Mouse (Mus musculus): ENCODE measurements around the gene Mat2a.
A peak's percentile ranks its signal among the peaks of the same experiment; 100 is the strongest.

Gene Mat2a

GRCm38 (mm10) chr6:72415964-72416772 lies 23.2 kb downstream of the Mat2a start:
- DNase-seq (ENCODE audit: low read depth, low spot score), result no peak

GRCm38 (mm10) chr6:72415181-72415580 lies 24.2 kb downstream of the Mat2a start:
- no peak for DNase-seq (ENCODE audit: low read depth, low spot score)

GRCm38 (mm10) chr6:72414076-72414756 lies 25.1 kb downstream of the Mat2a start, which contains the start of gene Ggcx:
TSS of gene Ggcx (plus strand) at chr6:72414308.
- DNase-seq (ENCODE audit: low read depth, low spot score), result peak; percentile 92

- no peak for DNase-seq (ENCODE audit: low read depth, low spot score)
Measured at GRCm38 (mm10) chr6:72410518-72410917, 28.8 kb downstream of the Mat2a start.

GRCm38 (mm10) chr6:72410003-72410402 lies 29.4 kb downstream of the Mat2a start:
- no peak for DNase-seq (ENCODE audit: low read depth, low spot score)

- DNase-seq (ENCODE audit: low read depth, low spot score), result peak; percentile 69
Measured at GRCm38 (mm10) chr6:72409567-72409966, 29.8 kb downstream of the Mat2a start.

- peak; percentile 80 for DNase-seq (ENCODE audit: low read depth, low spot score)
Measured at GRCm38 (mm10) chr6:72407119-72407518, 32.2 kb downstream of the Mat2a start.

- no peak for DNase-seq (ENCODE audit: low read depth, low spot score)
Measured at GRCm38 (mm10) chr6:72405356-72405755, 34.0 kb downstream of the Mat2a start.

- no peak for DNase-seq (ENCODE audit: low read depth, low spot score)
Measured at GRCm38 (mm10) chr6:72401875-72402274, 37.5 kb downstream of the Mat2a start.

GRCm38 (mm10) chr6:72399967-72400366 lies 39.4 kb downstream of the Mat2a start:
- no peak for DNase-seq (ENCODE audit: low read depth, low spot score)

- DNase-seq (ENCODE audit: low read depth, low spot score), result no peak
Measured at GRCm38 (mm10) chr6:72396837-72397251, 42.5 kb downstream of the Mat2a start.

GRCm38 (mm10) chr6:72392341-72392740 lies 47.0 kb downstream of the Mat2a start:
- no peak for DNase-seq (ENCODE audit: low read depth, low spot score)

GRCm38 (mm10) chr6:72390795-72391521 lies 48.4 kb downstream of the Mat2a start:
- no peak for DNase-seq (ENCODE audit: low read depth, low spot score)

- no peak for DNase-seq (ENCODE audit: low read depth, low spot score)
Measured at GRCm38 (mm10) chr6:72389941-72390771, 49.2 kb downstream of the Mat2a start, which contains the start of gene Vamp8. TSS of gene Vamp8 (minus strand) at chr6:72390703.

GRCm38 (mm10) chr6:72389471-72389940 lies 49.9 kb downstream of the Mat2a start:
- no peak for DNase-seq (ENCODE audit: low read depth, low spot score)

GRCm38 (mm10) chr6:72388791-72389329 lies 50.5 kb downstream of the Mat2a start:
- no peak for DNase-seq (ENCODE audit: low read depth, low spot score)

- no peak for DNase-seq (ENCODE audit: low read depth, low spot score)
Measured at GRCm38 (mm10) chr6:72388266-72388665, 51.1 kb downstream of the Mat2a start.

GRCm38 (mm10) chr6:72387816-72388215 lies 51.5 kb downstream of the Mat2a start:
- no peak for DNase-seq (ENCODE audit: low read depth, low spot score)

GRCm38 (mm10) chr6:72386561-72386960 lies 52.8 kb downstream of the Mat2a start:
- DNase-seq (ENCODE audit: low read depth, low spot score), result no peak

GRCm38 (mm10) chr6:72385258-72385657 lies 54.1 kb downstream of the Mat2a start:
- DNase-seq (ENCODE audit: low read depth, low spot score), result no peak

- no peak for DNase-seq (ENCODE audit: low read depth, low spot score)
Measured at GRCm38 (mm10) chr6:72383952-72384351, 55.4 kb downstream of the Mat2a start.

Measured in embryo, embryonic 11.5 days (tissue).